Mouse (Mus musculus): ENCODE measurements at regions not wholly inside any gene's neighbourhood (a gene's known extent, or its start where the extent isn't known, plus 50 kb on each side); places are given as distances from the start of the nearest gene placed in this dataset.

DNA sequence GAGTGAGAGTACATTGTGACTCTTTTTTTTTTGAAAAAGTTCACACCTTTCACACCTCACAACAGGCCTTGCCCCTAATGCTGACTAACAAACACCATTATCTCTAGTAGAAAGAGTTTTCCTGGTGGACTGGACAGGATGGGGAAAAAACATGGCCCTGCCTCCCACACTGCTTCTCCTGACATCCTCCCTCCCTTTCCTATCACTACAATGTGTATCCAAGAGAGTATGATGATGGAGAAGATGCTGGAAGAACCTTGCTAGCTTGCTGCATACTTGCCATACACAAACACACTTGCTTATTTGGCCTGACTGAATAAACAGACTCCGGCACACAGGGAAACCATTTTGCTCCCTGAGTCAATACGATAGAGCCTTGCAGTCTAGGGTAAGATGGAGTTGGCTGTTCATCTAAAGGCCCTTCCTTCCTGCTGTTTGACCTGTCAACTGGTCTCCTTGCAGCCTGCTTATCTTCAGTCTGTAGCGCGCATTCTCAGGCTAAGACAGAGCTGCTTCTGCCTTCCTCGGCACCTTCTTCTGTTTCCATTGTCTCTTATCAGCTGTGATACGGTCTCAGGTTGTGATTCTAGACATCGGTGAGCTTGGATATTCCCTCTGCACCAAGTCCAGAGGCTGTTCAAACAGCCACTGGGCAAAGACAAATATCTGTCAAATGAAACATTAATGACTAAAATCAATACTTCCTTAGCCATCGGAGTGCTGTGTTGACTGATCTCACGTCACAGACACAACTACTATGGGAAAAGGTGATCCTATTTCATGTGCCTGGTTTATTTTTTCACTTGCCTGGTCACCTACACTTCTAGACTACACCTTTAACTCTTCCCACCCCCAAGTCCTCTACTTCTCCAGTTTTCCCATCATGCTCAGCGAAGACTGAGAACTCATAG is 181.2 kb downstream of the Npr3 start:
- Histone ChIP-seq H3K4me1 (ENCODE audit: control insufficient read depth, insufficient read depth, low read depth, low read length) (no peaks in the 10 kb centered on the region), H3K27ac (ENCODE audit: low read depth, low read length) (no peak overlapping the region), H3K9ac (ENCODE audit: low read depth, low read length) (no peak overlapping the region), H3K4me3 (ENCODE audit: low read length) (no peak overlapping the region), H3K4me2 (ENCODE audit: low read length) (no peak overlapping the region), H3K27me3 (replicated peaks; ENCODE audit: control insufficient read depth, insufficient read depth, low read length) (no peaks in the 10 kb centered on the region), H3K36me3 (ENCODE audit: control insufficient read depth, insufficient read depth, low read length) (no peaks in the 10 kb centered on the region), H3K9me3 (ENCODE audit: control insufficient read depth, low read length) (no peaks in the 10 kb centered on the region)
- ATAC-seq, result no peak
- WGBS, result 85% methylated on average over 10 of the region's 10 CpGs

DNA sequence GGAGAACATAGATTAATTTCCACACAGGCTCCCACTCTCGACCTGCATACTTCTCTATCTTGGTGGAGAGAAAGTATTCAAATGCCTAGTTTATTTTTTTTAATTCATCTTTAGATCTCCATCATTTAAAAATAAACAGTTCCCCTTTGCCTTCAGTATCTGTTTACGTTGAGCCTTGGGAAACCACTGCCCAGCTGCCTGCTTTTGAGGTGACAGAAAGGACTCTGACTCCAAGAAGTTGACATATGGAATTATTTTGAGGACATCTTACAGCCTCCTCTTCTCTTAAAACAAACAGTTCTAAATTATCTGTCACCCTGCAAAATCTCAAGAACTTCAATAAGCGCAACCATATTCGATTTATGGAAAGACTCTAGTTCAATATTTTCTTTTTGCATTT is 186.4 kb downstream of the Npr3 start:
- Histone ChIP-seq H3K27me3 (replicated peaks; ENCODE audit: control insufficient read depth, insufficient read depth, low read length) (no peaks in the 10 kb centered on the region), H3K36me3 (ENCODE audit: control insufficient read depth, insufficient read depth, low read length) (no peaks in the 10 kb centered on the region), H3K4me3 (ENCODE audit: low read length) (no peak overlapping the region), H3K9ac (ENCODE audit: low read depth, low read length) (no peak overlapping the region), H3K27ac (ENCODE audit: low read depth, low read length) (no peak overlapping the region), H3K9me3 (ENCODE audit: control insufficient read depth, low read length) (no peaks in the 10 kb centered on the region), H3K4me2 (ENCODE audit: low read length) (no peak overlapping the region), H3K4me1 (ENCODE audit: control insufficient read depth, insufficient read depth, low read depth, low read length) (no peaks in the 10 kb centered on the region)
- 87% methylated on average over 4 of the region's 4 CpGs for WGBS
- no peak for ATAC-seq

DNA sequence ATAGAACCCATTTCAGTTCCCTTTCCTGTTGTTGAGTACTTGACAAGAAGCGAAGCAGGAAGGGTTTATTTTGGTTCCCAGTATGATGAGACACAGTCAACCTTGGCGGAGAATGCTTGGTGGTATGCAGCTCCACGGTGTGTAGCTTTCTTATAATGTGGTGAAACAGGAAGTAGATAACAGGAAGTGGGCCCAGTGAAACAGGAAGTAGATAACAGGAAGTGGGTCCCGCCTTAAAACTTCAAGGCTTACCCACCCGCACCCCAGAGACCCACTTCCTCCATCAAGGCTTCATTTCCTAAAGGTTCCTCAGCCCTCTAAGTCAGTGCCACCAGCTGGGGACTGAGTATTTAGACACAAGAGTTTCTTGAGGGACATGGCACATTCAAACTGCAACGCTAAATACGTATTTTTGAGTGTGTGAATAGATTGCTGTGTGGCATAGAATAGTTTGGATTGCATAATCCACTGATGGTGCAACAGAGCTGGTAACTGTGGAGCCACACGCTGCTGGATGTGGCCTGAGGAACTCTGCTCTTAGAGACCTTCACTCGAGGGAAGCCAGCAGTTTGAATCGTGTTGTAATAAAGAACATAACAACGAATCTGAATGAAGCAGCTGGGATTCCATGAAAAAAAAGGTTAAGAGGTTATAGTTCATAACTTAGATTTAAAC is 190.8 kb downstream of the Npr3 start:
- Histone ChIP-seq H3K36me3 (ENCODE audit: control insufficient read depth, insufficient read depth, low read length) (no peaks in the 10 kb centered on the region), H3K9ac (ENCODE audit: low read depth, low read length) (no peak overlapping the region), H3K4me3 (ENCODE audit: low read length) (no peak overlapping the region), H3K27me3 (replicated peaks; ENCODE audit: control insufficient read depth, insufficient read depth, low read length) (no peaks in the 10 kb centered on the region), H3K4me1 (ENCODE audit: control insufficient read depth, insufficient read depth, low read depth, low read length) (no peaks in the 10 kb centered on the region), H3K27ac (ENCODE audit: low read depth, low read length) (no peak overlapping the region), H3K4me2 (ENCODE audit: low read length) (no peak overlapping the region), H3K9me3 (ENCODE audit: control insufficient read depth, low read length) (no peaks in the 10 kb centered on the region)
- 94% methylated on average over 11 of the region's 11 CpGs for WGBS
- no peak for ATAC-seq

DNA sequence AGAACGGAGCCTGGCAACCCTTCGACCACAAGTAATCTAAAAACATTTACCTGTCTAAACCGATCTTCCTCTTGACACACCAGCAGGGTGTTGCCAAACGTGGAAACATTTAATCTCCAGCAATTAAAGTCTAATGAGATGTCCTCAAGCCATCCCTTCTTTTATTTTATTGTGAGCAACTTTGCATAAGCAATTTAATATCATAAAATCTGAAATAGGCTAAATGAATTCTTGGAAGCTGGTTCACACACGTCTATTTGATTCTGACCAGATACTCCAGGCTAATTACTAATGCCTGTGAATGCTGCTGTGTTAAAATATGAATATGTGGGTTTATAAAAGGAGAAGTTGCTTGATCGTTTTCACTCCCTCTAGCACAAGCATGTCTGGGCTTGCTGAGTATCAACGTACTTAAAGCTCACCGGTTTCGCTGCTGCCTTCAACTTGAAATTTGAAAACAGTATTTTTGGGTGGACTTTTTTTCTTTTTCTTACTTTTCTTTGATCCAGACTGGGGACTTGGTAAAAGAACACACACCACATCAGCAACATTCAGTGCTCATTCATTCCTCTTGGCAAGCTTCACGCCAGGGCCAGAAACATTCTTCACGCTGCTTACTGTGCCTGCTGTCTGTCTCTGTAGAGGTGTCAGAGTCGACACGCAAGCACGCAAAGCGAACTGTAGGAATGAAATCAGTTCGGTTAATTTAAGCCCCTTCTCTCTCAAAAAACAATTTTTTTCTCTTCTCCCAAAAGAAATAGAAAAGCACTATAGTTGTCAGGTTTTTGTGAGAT is 194.4 kb downstream of the Npr3 start:
- Histone ChIP-seq H3K36me3 (ENCODE audit: control insufficient read depth, insufficient read depth, low read length) (no peaks in the 10 kb centered on the region), H3K27ac (ENCODE audit: low read depth, low read length) (no peak overlapping the region), H3K4me3 (ENCODE audit: low read length) (no peak overlapping the region), H3K9ac (ENCODE audit: low read depth, low read length) (no peak overlapping the region), H3K4me1 (ENCODE audit: control insufficient read depth, insufficient read depth, low read depth, low read length) (no peaks in the 10 kb centered on the region), H3K4me2 (ENCODE audit: low read length) (no peak overlapping the region), H3K9me3 (ENCODE audit: control insufficient read depth, low read length) (no peaks in the 10 kb centered on the region), H3K27me3 (replicated peaks; ENCODE audit: control insufficient read depth, insufficient read depth, low read length) (no peaks in the 10 kb centered on the region)
- 78% methylated on average over 16 of the region's 16 CpGs for WGBS
- ATAC-seq, result no peak

DNA sequence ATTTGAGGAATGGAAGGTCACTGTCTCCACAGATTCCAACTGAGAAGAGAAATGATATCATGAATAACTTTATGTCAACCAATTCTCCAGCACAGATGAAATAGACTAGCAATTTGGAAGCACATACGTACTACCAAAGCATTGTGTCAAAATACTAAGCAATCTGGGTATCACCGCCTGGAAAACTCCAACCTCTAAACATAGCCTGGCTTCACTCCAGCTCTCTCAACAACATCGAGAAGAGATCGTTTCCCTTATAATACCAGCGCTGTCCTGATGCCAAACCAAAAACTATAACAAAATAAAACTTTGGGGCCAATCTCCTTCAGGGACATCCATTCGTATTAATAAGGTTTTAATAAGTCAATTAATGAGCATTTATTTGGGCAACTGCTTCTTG is 205.8 kb downstream of the Npr3 start:
- WGBS, result 84% methylated on average over 6 of the region's 6 CpGs
- Histone ChIP-seq H3K4me2 (ENCODE audit: low read length) (no peak overlapping the region), H3K27ac (ENCODE audit: low read depth, low read length) (no peak overlapping the region), H3K9me3 (ENCODE audit: control insufficient read depth, low read length) (no peaks in the 10 kb centered on the region), H3K36me3 (ENCODE audit: control insufficient read depth, insufficient read depth, low read length) (no peaks in the 10 kb centered on the region), H3K27me3 (replicated peaks; ENCODE audit: control insufficient read depth, insufficient read depth, low read length) (no peaks in the 10 kb centered on the region), H3K9ac (ENCODE audit: low read depth, low read length) (no peak overlapping the region), H3K4me3 (ENCODE audit: low read length) (no peak overlapping the region), H3K4me1 (ENCODE audit: control insufficient read depth, insufficient read depth, low read depth, low read length) (no peaks in the 10 kb centered on the region)
- ATAC-seq, result no peak

DNA sequence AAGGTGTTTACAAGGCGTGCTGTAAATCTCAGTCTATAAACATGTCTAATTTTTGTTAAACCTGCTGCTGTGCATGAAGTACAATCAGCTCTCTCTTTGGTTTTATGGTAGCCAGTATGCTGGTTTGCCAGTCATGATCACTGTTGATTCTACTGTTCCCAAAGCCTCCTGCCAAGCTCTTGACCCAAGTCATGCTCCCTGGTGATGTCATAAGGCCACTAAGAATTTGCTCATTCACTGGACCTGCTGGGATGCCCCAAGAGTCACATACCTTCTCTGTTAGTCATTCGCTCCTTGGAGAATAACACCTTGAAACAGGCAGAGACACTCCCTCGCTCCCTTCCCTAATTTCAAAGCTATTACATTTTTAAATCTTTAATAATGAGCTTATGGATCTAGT is 207.2 kb downstream of the Npr3 start:
- Histone ChIP-seq H3K9ac (ENCODE audit: low read depth, low read length) (no peak overlapping the region), H3K4me3 (ENCODE audit: low read length) (no peak overlapping the region), H3K9me3 (ENCODE audit: control insufficient read depth, low read length) (no peaks in the 10 kb centered on the region), H3K27ac (ENCODE audit: low read depth, low read length) (no peak overlapping the region), H3K36me3 (ENCODE audit: control insufficient read depth, insufficient read depth, low read length) (no peaks in the 10 kb centered on the region), H3K4me1 (ENCODE audit: control insufficient read depth, insufficient read depth, low read depth, low read length) (no peaks in the 10 kb centered on the region), H3K27me3 (replicated peaks; ENCODE audit: control insufficient read depth, insufficient read depth, low read length) (no peaks in the 10 kb centered on the region), H3K4me2 (ENCODE audit: low read length) (no peak overlapping the region)
- WGBS, result 81% methylated on average over 3 of the region's 3 CpGs
- no peak for ATAC-seq

DNA sequence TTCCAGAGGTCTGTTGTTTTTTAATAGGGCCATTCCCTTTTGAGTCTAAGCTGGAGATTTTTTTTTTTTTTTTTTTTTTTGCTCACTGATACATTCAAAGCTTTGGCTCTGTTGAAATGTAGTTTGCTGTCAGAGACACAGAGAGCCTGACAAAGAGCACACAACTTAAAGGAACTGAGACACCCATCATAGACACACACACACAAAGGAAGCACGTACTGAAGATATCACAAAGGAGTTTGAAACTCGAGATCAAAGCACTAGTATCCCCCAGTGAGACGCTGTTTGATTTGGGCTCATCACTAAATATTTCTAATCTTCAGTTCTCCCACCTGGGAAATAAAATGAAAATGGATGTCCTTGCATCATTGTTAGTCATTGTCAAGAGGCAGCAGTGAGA is 210.0 kb downstream of the Npr3 start:
- 37% methylated on average over 3 of the region's 3 CpGs for WGBS
- no peak overlapping the region for H3K4me3 ChIP-seq (ENCODE audit: low read length)
- no peaks in the 10 kb centered on the region for H3K36me3 ChIP-seq (ENCODE audit: control insufficient read depth, insufficient read depth, low read length)
- H3K27ac ChIP-seq (ENCODE audit: low read depth, low read length), result no peak overlapping the region
- no peaks in the 10 kb centered on the region for H3K9me3 ChIP-seq (ENCODE audit: control insufficient read depth, low read length)
- no peaks in the 10 kb centered on the region for H3K4me1 ChIP-seq (ENCODE audit: control insufficient read depth, insufficient read depth, low read depth, low read length)
- no peaks in the 10 kb centered on the region for H3K27me3 ChIP-seq (replicated peaks; ENCODE audit: control insufficient read depth, insufficient read depth, low read length)
- no peak for ATAC-seq
- no peak overlapping the region for H3K9ac ChIP-seq (ENCODE audit: low read depth, low read length)
- no peak overlapping the region for H3K4me2 ChIP-seq (ENCODE audit: low read length)

DNA sequence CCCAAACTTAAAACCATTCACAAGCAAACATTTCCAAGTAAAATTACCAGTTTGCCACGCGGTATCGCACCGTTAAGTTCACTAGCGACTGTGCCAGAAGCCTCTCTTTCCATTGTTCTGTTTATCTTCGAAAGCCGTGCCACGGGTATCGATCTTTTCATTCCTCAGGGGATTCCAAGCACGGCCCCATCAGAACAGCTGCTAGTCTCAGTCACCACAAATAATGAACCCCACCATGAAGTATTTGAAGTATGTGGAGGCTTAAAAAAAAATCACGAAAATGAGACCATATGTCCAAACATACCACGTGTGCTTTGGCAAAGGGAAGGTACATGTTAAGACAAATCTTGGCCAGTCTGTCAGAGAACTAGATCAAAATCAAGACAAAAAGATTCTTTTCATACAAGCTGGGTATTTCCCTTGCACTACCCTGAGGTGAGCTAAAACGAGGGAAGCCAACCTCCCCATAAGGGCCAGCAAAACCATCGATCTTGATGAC is 213.3 kb downstream of the Npr3 start:
- ATAC-seq, result no peak
- no peak overlapping the region for H3K4me2 ChIP-seq (ENCODE audit: low read length)
- no peak overlapping the region for H3K4me3 ChIP-seq (ENCODE audit: low read length)
- no peak overlapping the region for H3K27ac ChIP-seq (ENCODE audit: low read depth, low read length)
- no peaks in the 10 kb centered on the region for H3K27me3 ChIP-seq (replicated peaks; ENCODE audit: control insufficient read depth, insufficient read depth, low read length)
- H3K36me3 ChIP-seq (ENCODE audit: control insufficient read depth, insufficient read depth, low read length), result no peaks in the 10 kb centered on the region
- WGBS, result 74% methylated on average over 14 of the region's 14 CpGs
- H3K9me3 ChIP-seq (ENCODE audit: control insufficient read depth, low read length), result no peaks in the 10 kb centered on the region
- H3K9ac ChIP-seq (ENCODE audit: low read depth, low read length), result no peak overlapping the region
- H3K4me1 ChIP-seq (ENCODE audit: control insufficient read depth, insufficient read depth, low read depth, low read length), result no peaks in the 10 kb centered on the region

DNA sequence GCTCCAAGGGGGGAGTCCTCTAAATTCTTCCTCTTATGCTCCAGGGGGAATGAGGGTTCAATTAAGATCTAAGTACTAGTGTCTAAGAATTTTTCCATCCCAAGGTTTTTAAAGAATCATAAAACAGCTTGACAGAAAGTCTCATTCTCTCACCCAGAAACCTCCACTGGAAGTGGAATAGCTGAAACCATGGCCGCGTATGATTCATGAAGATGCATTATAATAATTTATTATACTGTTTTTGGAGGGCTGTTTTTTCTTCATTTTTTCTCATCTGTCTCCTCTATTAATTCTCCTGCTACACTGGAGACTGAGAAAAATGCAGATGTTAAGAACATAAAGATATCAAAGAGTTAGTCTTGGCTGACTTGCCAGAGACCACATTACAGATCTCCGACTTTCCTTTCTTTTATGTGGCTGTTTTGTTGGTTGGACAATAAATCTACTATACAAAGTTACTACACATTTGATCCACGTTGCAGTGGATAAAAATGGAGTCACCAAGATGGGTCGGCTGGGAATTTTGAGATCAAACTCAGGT is 242.2 kb downstream of the Npr3 start:
- Histone ChIP-seq H3K27me3 (replicated peaks; ENCODE audit: control insufficient read depth, insufficient read depth, low read length) (no peaks in the 10 kb centered on the region), H3K4me3 (ENCODE audit: low read length) (no peak overlapping the region), H3K27ac (ENCODE audit: low read depth, low read length) (no peak overlapping the region), H3K9ac (ENCODE audit: low read depth, low read length) (no peak overlapping the region), H3K36me3 (ENCODE audit: control insufficient read depth, insufficient read depth, low read length) (no peaks in the 10 kb centered on the region), H3K4me1 (ENCODE audit: control insufficient read depth, insufficient read depth, low read depth, low read length) (no peaks in the 10 kb centered on the region), H3K9me3 (ENCODE audit: control insufficient read depth, low read length) (no peaks in the 10 kb centered on the region), H3K4me2 (ENCODE audit: low read length) (no peak overlapping the region)
- 84% methylated on average over 5 of the region's 5 CpGs for WGBS
- no peak for ATAC-seq

Measured in hindbrain, embryonic 16.5 days (tissue).